Mouse (Mus musculus) large intestine, adult 2 months (tissue): ENCODE measurements around the gene Sox5. TPM values are rescaled to one million over a fixed set of nuclear protein-coding genes. Genes with fewer than 3 reads are reported as not detected.

Source experiments
- DNase-seq: peaks from one replicate; pipeline ENCODE4 v3.0.0-alpha.2; 2012; ENCODE audit warnings: low read depth, low spot score
- WGBS: fragments of 180-500 bp; shearing (Covaris S2); methylation state at CpG from one replicate; pipeline ENCODE4 v1.1.7; 2018; 5-methylcytosine and 5-hydroxymethylcytosine counted together
- polyA plus RNA-seq: library from polyadenylated mRNA; depleted of rRNA; stranded (reverse); fragments of >200 nt; gene quantifications from 2 replicates; pipeline ENCODE4 v1.2.3, GENCODE M21; 2012

Gene Sox5
- polyA plus RNA-seq, 1 experiment, result 0.55 TPM

GRCm38 (mm10) chr6:144513761-144514160 is 268.0 kb downstream of the Sox5 start:
- 49% methylated on average over 8 of the region's 8 CpGs for WGBS
- no peak for DNase-seq

DNA sequence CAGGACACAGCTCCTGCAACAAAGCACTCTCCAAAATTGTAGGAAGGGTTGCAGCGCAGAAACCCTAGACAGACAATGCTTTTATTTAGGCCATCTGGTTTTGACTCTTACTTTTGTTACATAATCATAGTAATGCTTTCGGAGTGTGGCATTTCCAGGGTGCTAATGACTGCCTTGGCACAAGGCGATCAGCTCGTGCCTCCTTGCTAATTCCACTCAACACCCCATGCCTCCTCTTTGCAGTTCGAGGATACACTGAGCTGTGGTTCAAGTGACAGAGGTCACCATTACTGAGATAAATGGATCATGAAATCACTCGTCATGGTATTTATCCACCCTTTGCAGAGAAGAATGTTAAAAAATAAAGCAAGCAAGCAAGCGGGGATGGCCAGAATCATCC is 269.9 kb downstream of the Sox5 start:
- no peak for DNase-seq
- 90% methylated on average over 7 of the region's 7 CpGs for WGBS

- 86% methylated on average over 6 of the region's 6 CpGs for WGBS
- no peak for DNase-seq
These were observed 271.6 kb downstream of the Sox5 start for GRCm38 (mm10) chr6:144510147-144510546.

DNA sequence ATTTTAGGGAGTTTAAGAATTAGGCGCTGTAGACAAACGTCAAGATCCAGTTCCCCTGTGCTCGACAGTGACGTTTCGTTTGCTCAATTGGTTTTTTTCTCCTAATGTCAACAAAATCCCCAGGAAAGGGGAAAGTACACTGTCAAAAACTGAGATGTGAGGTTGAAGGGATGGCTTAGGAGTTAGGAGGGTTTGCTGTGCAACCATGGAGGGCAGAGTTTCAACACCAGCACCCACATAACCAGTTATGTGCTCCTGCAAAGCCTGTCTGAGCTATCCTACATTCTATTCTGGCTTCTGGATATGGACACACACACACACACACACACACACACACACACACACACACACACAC is 277.6 kb downstream of the Sox5 start:
- no peak for DNase-seq
- WGBS, result 33% methylated on average over 5 of the region's 5 CpGs

DNA sequence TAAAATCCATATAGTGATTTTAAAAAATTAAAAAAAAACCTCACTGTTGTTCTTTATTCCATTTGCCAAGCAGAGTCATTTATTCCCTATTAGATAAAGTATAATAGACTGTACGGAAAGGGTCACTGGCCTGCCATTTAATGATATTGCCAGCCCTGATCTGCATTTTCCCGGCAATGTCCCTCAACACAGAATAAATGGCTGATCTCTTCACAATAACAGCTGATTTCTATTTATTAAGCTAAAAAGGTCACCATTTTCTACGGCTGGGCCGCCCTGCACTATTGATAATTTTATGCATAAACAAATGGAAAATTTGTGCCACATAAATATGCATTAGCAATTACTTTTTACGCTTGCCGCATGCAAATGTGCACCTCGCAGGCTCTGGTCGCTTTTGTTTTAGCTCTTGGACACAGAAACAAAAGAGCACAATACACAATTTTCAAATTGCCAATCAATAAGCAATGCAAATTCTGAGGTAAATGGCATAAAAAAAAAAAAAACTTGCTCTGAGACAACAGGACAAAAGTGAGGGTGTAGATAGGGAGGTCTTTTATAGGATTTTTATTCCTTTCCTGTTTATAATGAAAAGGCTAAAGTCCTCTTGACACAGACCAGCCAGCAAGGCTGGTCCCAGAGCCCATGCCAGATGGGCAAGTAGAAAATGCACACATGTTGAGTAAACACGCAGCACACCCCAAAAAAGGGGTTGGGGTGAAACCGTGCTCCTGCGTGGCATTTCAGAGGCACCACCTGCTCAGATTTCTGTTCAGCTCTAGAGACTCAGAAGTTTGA is 278.2 kb downstream of the Sox5 start:
- WGBS, result 62% methylated on average over 11 of the region's 11 CpGs
- DNase-seq, result no peak

DNA sequence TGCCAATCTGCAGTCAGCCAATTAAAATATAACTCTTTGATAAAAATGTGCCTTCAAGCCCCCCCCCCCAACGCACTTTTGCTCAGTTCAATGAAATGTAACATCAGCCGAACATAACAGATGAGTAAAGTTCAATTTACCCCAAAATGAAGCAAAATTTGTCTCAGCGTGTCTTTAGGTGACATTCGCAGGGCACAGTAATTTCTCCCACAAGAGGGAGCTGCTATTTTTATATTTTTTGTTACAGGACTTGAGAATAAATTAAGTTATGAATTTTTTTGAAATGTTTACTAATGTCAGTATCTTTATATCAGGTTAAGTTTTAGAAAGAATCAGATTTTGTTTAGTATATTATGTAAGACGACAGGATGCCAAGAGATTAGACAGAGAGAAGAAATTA is 280.3 kb downstream of the Sox5 start:
- WGBS, result 91% methylated on average over 5 of the region's 5 CpGs
- no peak for DNase-seq

DNA sequence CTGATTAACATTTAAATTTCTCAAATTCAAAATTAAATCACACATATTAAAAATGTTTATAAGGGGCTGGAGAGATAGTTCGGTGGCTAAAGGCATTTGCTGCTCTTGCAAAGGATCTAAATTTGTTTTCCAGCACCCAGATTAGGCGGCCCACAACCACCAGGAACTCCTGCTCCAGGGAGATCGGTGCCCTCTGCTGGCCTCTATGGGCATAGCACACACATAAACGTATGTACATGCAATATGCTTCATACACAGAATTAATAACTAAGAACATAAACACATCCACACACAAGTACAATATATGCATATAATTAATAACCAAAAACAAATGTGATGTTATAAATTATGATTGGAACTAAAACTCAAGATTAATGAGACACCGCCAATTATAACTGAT is 283.6 kb downstream of the Sox5 start:
- no peak for DNase-seq

GRCm38 (mm10) chr6:144491761-144492415 is 289.9 kb downstream of the Sox5 start:
- 43% methylated on average over 11 of the region's 11 CpGs for WGBS
- no peak for DNase-seq

More for the DNA sequence above, 283.6 kb downstream of the Sox5 start:
- WGBS, result 98% methylated on average over 5 of the region's 5 CpGs

DNA sequence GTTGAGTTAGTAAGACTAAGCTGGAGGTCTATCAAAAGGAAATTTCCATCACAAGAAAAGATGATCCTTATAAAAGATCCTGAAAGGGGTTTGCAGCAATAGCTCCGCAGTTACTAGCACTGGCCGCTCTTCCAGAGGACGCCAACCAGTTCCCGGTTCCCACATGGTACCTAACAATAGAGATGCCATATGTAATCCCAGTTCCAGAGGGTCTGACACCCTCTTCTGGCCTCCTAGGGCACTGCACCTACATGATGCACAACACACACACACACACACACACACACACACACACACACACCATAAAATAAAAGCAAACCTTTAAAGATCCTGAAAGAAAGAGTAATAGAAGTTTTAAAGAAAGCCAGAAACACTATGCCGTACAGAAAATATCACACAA is 290.9 kb downstream of the Sox5 start:
- DNase-seq, result no peak
- 99% methylated on average over 5 of the region's 5 CpGs for WGBS

DNA sequence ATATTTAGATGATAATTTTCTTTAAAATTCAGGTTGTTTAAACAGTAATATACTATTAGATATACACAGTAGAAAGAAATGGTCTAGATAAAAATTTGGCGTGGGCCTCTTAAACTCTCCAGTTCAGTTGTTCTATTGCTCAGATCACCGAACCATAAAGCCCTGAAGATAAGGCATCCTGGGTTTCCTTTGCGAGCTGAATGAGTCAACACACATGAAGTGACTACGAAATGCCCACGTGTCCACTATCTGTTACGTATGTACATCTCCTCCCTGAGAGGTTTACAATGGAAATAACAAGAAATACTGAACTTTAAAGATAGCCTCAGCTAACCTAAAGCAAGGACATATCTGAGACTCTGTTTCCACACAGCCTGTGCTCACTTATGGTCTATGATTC is 296.2 kb downstream of the Sox5 start:
- 61% methylated on average over 6 of the region's 6 CpGs for WGBS

DNA sequence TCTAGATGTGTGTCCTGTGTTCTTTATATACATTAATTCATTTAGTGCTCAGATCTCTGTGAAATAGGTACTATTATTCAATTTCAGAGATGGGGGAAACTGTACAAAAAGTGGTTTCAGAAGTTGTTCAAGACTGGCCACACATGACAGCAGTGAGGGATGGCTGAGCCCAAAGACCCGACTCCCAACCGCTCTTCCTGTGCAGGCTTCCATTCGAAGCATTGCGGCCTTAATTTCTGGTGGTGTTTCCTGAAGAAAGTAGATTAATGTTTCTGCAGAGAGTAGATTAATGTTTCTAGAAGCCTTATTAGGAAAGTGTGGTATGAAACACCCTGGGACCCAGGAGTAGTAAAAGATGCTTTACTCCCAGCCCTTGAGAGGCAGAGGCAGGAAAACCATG is 298.6 kb downstream of the Sox5 start:
- DNase-seq, result no peak
- WGBS, result 91% methylated on average over 4 of the region's 4 CpGs

More for the DNA sequence above, 296.2 kb downstream of the Sox5 start:
- no peak for DNase-seq

DNA sequence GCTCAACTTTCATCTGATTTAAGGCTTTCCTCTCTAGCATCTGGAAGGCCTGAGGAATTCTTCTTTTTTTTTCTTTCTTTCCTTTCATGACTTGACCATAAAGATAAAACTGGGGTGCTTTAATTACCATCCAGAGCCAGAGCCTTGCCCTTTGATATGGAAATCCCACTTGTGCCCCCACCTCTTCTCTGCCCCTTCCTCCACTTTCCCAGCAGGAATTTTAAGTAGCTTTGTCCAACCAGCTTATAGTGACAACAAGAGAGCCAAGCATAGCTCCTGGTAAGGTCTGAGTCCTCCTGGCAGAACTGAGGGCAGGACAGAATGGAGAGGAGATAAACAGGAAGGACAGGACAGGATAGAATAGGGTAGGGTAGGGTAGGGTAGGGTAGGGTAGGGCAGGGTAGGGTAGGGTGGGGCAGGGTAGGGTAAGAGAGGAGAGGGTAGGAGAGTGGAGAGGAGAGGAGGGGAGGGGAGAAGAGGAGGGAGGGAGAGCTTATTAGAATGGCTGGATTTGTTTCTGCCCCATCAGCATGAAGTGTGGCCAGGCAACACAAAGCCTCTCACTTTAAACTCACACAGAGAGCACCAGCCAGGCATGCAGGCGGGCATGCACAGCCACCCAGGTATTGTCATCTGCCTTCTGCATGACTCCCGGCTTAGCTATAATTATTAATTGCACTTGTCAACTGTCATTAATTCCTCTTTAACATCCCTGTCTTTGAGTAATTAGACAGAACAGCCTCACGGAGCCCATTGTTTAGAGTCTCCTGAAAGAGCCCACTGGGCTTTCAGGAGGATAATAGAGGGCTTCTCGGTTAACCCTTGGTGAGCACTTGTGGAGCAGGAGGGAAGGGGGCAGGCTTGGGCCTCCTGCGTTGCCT is 300.9 kb downstream of the Sox5 start:
- no peak for DNase-seq
- 67% methylated on average over 5 of the region's 5 CpGs for WGBS

DNA sequence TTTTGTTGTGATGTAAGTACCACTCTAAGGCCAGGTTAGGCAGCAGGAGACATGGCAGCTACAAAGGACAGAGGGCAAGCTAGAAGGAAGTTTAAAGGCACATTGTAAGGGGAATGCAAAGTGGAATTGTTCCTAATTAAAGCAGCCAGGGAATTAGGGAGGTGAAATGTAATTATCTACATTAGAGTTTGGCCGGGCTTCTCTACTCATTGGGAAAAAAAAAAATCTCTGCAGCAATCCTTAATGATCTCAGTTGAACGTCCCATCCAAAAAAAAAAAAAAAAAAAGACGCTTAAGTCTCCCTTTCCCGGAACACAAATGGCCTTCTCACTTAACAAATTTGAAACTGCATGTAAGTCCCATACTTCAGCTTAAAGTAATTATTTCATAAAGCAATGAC is 301.9 kb downstream of the Sox5 start:
- no peak for DNase-seq
- 74% methylated on average over 4 of the region's 4 CpGs for WGBS

DNA sequence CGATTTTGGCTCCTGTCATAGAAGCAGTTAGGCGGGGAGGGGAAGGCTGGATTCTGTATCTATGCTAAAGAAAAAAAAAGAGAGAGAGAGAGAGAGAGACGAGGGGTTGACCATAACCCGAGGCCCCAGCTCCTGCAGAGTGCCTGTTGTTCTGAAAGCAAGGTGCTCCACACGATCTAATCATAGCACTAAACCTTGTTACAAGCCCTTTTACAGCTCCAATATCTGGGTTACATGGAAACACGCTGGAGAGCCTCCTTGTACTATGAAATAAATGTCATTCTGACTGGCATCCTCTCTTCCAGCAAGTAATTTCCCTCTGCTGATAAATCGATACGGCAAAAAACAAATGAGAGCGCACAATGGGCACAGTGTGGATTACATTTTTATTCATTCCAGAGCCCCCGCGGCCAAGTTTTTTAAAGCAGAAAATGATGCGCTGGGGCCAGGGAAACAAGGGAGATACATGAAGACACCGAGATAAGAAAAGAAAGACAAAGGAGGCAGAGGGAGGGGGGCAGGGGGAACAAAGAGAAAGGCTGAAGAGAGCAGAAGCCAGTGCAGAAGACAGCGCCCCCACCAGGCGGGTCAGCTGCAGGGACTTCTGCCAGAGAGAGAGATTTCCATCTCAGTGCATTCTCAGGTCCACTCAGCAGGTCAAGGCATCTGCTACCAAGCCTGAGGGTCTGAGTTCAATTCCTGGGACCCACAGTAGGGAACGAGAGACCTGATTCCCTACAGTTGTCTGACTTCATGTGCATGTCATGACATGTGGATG is 304.3 kb downstream of the Sox5 start:
- WGBS, result 71% methylated on average over 16 of the region's 16 CpGs

GRCm38 (mm10) chr6:144473437-144473836 is 308.3 kb downstream of the Sox5 start:
- WGBS, result 92% methylated on average over 7 of the region's 7 CpGs
- no peak for DNase-seq

More for the DNA sequence above, 304.3 kb downstream of the Sox5 start:
- no peak for DNase-seq

DNA sequence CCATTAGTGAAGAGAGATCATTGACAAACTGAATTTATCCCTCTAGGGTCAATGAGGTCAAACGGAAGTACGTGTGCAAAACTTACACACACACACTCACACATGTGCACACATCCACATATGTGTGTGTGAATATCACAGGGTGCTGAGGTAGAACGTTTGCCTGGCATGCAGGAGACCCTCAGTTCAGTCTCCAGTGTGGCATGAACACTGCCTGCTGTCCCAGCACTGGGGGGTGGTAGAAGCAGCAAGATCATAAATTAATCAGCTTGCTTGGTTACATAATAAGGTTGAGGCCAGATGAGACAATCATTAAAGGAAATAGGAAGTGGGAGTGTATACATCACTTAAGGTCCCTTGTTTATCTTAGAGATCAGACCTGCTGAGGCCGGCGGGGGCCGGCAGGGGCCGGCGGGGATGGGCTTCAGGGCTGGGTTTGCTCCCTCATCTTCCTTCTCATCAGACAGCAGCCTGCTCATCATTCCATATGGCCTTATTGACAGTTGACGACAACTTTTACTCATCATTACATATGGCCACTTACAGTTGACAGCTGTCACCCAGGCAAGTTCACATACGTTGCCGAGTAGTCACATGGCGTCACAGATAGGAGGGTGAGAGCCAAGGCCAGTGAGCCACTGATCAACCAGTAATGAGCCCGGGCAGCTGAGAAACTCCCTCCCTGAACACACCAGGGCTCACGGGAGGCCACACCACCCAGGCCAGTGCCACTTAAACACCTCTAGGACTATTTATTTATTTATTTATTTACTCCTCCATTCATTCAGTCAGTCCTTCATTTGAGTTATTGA is 309.5 kb downstream of the Sox5 start:
- WGBS, result 58% methylated on average over 14 of the region's 14 CpGs
- DNase-seq, result no peak

DNA sequence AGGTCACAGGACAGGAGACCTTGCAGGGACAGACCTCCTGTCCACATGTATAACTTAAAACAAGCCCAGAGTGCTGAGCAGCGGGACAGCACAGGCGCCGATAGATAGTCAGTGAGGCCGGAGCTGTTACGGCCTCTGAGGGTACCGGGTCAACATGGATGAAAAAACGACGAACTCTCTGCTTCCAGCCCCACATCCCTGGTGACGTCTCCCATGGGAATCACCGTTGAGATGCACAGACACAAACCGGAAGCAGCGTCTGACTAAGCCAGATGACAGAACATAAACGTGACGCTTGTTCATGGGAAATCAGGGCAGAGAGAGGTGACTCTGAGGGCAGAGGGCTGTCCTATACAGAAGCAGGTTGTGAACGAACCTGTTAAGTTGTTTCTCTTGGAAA is 315.1 kb downstream of the Sox5 start:
- WGBS, result 71% methylated on average over 15 of the region's 15 CpGs
- DNase-seq, result no peak

GRCm38 (mm10) chr6:144463691-144464090 is 318.1 kb downstream of the Sox5 start:
- DNase-seq, result no peak
- WGBS, result 51% methylated on average over 6 of the region's 6 CpGs

DNA sequence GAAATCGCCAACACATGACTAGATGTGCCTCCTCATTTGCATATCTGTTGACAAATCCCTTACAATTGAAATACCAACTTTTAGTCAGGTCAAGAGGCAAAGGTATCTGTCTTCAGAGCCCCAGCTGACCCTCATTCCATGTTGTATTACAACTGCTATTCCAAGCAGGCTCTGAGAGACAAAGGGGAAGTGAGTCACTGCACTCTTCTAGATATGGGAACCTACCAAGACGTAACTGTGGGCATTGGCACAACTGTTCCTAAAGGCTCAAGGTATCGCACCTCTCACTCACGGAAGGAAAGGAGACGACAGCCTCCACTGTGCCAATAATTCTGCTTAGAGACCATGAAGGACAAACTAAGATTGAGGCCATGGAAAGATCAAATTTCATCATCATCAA is 318.5 kb downstream of the Sox5 start:
- DNase-seq, result no peak
- 90% methylated on average over 5 of the region's 5 CpGs for WGBS
